Mouse (Mus musculus): Measurements from ENCODE around the gene Gstp1.
"Not testable (repeated sequence)": the region's sequence is repeated elsewhere in the genome, so short reads cannot be mapped to it uniquely, and the experiment has no call there.

Gstp1 gene

DNA sequence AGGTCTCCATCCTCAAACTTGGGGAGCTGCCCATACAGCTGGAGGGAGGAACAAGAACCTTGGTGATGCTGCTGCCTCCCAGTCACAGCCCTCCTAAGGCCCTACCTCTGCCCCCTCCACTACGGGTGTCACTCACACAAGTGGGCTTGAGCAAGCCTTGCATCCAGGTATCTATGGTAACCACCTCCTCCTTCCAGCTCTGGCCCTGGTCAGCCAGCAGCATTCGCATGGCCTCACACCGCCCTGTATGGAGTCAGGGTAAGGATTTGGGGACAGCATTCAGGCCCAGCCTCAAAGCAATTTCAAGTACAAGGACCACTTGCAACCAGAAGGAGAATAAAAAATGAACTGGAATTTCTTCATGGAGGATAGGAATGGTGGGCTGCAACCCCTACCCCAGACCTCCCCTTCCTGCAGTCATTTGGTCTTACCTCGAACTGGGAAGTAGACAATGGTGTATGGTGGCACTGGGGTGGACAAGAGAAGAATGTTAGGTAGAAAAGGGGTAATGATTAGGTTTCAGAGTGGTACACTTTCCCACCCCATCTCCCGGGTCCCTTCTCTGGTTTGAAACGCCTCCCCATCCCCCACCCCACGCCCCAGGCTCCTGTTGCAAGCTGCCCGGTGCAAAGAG is 514 bp downstream of the Gstp1 start:
- not testable (repeated sequence) for DNase-seq (ENCODE audit: low spot score)

DNA sequence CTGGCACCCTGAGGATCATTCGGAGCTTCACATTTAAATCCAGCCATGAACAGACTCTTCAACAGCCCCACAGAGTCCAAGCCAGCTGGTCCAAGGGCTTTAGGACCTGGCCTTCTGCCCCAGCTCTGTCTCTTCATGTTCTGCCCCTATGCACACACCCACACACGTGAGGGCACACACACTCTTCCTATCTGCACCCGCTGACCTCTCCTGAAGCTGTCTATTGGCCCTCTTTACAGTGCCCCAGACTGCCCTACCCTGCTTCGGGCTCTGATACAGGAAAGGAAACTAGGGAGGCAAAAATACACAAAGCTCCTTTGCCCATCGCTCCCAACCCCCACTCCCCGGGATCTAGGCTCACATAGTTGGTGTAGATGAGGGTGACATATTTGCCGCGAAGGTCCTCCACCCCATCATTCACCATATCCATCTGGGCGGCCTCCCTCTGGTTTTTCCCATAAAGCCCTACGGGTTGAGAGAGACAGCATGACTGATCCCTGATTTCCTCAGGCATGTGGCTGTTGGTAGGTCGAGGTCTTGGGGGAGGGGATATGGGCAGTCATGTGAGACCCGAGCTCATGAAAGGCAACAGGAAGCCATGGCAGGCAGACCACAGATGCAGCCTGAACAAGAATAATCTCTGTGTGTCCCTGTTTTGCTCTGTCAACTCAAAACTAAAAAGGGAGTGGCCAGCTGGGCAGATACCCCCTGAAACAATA is 1.3 kb downstream of the Gstp1 start:
- no peak for DNase-seq (ENCODE audit: low spot score)

DNA sequence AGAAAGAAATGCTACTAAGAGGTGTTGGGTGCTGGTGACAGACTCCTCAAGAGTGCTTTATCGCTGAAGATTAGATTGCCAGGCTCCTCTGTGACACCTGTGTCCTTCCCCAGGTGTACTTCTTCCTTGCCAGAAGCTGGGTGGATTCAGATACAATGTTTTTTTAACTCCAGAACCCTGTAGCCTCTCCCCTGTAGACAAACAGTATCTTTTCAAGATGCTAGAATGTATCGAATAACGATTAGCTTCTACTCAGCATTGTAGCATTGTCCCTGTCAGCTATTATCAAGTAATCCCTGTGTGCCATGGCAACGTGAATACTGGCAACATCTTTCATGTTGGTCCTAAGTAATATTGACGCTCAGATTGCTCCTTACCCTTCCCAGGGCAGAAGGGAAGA is 4.0 kb downstream of the Gstp1 start:
- no peak for DNase-seq (ENCODE audit: low spot score)

DNA sequence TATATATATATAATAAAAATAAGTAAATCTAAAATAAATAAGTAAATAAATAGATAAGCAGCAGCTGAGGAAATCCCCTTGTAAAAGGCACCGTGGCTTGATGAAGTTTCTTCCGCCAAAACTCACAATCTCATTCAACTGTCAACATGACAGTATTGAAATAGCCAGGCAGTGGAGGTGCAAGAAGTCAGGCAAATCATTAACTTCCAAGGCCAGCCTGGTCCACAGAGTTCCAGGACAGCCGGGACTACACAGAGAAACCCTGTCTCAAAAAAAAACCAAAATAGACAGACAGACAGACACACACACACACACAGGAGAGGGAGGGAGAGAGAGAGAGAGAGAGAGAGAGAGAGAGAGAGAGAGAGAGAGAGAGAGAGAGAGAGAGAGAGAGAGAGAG is 4.5 kb downstream of the Gstp1 start:
- no peak for DNase-seq (ENCODE audit: low spot score)

DNA sequence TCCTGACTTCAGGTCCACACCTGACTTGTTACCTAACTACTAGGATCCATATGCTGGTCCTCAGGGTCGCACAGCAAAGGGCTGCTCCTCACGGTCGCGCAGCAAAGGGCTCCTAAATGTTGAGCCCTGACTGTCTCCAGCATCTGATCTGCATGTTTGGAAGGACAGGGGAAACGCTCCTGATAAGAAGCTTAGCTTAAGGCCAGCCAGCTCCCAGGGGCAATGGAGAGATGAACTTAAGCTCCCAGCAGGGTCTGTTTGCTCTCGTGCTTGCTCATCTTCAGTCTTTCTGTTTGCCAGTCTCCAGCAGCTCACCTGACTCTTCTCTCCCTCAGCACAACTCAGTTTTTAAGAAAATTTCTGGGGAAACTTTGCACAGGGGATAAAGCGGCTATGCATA is 5.1 kb downstream of the Gstp1 start:
- no peak for DNase-seq (ENCODE audit: low spot score)

DNA sequence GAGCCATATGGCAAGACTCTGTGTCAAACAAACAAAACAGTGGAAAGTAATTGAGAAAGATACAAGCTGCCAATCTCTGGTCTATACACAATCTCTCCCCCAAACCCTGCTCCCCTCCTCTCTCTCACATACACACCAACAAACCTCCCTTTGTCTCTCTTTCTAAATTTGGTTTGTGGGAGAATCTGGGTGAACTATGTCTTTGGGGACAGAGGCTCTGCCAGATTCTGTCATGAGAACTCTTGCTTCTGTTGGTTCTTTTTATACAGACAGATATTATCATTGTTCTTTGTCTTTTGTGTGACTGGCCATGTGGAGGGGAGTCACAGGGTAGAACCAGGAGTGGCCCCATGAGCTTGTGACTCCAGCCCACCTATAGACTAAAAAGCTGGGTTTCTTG is 10.2 kb downstream of the Gstp1 start:
- no peak for DNase-seq (ENCODE audit: low spot score)

DNA sequence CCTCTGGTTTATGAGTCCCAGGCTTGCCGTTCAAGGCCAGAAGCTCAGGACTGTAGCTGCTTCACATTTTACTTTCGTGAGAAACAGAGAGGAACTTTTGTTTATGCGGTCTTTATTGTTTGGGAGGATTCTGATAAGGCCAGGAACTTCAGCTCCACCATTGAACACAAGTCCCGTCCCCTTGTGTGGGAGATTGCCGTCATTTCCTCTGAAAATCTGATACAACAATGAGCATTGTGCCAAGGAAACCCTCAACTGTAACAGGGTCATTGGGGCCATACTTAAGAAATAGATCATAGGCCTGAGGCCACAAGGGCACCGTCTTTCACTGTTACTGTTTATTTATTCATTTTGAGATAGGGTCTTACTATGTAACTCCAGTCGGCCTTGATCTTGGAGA is 14.6 kb downstream of the Gstp1 start:
- DNase-seq (ENCODE audit: low spot score) = no peak

DNA sequence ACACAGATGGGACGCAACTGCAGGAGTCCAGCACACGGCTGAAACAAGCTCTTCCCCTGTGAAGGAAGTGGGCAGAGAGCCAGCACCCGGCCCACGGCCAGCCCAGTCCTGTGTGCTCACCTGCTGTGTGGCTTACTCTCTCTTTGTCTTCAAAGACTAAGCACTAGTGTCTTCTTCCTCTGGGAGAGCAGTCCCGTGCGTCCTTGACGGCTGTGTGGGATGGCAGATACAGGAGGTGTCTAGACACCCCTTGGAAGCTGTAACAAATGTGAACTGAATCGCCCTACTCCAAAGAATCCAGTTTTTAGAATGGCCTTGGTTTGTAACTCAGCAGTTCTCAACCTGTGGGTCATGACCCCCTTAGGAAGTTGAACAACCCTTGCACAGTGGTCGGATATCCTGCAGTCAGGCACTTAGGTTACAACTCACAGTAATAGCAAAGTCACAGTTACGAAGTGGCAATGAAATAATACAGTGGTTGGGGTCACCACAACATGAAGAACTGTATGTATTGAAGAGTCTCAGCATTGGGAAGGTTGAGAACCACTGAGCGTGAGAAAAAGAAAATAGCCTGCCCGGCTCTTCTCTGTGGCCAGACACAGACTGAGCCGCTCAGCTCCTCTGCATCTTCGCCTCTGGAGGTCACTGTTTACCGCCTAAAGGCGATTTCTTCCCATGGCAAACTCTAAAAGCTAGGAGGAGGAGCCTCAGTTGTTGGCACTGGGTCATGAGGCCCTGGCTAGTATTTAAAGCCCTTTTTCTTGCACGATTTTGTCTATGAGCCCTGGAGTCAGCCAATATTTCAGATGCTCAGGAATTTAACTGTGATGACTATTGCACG is 18.8 kb downstream of the Gstp1 start:
- peak; percentile 84 for DNase-seq (ENCODE audit: low spot score)

DNA sequence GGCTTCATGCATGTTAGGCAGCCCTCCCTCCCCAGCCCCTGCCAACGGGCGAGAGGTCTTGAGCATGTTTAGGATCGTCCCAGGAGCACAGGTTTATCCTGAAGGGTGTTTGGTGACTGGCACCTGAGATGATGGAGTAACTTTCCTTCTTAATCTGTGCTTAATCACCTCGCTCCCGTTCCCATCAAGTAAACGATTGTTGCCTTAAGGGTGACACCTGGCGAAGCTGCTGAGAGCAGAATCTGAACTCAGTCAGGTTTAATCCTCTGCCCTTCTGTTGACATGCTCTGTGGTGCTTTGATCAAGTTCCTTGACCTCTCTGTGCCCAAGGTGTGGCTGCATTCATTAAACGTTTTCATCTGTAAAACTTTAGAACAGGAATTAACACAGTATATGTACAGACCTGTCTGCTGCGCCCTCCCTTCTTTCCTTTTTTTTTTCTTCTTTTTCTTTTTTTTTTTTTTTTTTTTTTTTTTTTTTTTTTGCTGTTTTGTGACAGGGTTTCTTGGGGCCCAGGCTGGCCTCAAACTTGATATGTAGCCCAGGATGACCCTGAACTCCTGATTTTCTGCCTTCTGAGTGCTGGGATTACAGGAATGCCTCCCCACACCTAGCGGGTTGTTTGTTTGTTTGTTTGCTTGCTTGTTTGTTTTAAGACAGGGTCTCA is 19.7 kb downstream of the Gstp1 start:
- no peak for DNase-seq (ENCODE audit: low spot score)

DNA sequence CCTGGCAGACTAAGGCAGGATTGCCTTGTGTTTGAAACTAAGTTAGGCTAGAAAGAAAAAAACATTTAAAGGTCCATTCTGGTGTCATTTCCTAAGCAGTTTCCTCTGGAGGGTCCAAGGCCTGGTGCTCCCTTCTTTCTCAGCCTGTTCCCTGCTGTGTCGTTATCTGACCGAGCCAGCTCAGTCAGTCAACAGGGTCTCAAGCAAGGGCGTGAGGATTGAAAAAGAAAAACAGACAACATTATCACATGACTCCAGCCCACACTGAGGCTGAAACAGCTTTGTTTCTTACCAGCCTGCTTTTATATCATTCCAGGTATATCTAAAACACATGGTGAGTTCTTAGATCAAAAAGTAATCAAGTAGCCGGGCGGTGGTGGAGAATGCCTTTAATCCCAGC is 22.1 kb downstream of the Gstp1 start:
- DNase-seq (ENCODE audit: low spot score) = no peak

DNA sequence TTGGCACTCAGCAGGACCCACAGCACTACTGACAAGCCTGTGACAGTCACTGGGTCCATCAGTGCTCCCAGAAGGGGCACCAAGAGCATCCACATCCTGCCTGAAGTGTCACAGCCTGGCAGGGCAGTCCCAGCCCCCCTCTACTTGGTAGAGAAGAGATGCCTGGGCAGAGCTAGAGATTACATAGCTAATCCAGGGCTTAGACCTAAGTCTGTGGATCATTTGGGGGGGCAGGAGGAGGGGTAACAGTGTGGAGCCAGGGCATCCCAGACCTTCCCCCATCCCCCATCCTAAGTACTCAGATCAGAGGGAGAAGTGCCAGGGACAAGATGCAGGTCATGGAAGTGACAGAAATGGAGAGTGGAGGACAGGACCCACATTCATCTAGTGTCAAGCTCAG is 23.0 kb downstream of the Gstp1 start:
- DNase-seq (ENCODE audit: low spot score) = no peak

DNA sequence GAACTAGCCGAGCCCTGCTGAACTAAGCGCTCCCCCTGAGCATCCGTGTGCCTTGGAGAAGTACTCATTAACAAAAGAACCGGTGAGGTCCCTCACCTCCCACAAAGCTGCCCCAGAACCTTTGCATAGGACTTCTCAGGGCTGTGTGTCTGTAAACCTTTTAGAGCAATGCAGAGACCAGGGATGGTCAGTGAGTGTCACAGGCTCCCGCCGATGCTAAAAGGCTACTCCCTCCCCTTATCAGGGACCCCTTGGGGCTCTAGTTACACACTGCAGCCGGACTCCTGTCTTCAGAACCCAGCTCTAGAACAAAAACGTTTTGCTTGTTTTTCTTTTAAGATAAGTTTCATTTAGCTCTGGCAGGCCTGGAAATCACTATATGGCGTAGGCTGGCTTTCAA is 24.7 kb downstream of the Gstp1 start:
- DNase-seq (ENCODE audit: low spot score) = no peak

DNA sequence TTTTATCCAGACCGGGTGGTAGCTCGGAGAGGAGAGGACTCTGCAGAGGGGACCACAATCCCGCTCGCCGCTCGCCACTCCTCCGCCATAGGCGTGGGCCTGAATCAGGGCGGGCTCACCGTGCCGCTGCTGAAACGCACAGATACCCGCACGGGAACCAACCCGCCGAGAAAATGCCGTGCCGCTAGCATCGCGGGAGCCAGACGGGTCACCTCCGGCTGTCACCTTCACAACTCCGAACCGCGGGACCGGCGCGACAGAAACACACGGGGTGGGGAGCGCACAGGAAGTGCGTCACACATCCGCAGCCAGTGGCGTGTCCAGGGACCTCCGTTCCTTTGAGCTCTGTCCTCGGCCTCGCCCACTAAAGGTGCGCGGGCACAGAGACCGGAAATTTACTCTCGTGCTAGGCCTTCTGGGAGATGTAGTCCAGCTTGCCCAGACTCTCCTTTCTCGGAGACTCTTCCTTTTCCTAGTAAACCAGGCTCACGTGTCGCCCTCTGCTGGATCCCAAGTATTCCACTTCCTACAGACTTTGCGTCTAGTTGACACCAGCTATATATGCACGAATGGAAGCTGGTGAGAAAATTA is 25.3 kb downstream of the Gstp1 start, which contains the start of gene Ndufv1:
Gene Ndufv1, minus strand, starts transcription at position 375 of the 591 bp plus-strand sequence.
- DNase-seq (ENCODE audit: low spot score) = peak; percentile 98

DNA sequence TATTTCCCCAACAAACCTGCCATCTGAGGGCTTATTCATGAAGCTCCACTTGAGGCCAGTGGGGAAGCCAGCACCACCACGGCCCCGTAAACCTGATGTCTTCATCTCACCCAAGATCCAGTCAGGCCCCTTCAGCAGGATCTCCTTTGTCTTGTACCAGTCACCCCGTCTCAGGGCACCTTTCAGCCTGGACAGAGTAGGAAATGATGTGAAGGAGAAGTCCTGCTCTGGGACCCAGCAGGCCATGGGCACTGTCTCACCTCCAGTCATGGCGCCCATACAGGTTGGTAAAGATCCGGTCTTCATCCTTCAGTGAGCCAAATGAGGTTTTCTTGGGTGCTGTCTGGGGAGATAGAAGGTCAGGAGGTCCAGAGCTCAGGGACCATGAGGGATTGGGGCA is 26.7 kb downstream of the Gstp1 start:
- no peak for DNase-seq (ENCODE audit: low spot score)

DNA sequence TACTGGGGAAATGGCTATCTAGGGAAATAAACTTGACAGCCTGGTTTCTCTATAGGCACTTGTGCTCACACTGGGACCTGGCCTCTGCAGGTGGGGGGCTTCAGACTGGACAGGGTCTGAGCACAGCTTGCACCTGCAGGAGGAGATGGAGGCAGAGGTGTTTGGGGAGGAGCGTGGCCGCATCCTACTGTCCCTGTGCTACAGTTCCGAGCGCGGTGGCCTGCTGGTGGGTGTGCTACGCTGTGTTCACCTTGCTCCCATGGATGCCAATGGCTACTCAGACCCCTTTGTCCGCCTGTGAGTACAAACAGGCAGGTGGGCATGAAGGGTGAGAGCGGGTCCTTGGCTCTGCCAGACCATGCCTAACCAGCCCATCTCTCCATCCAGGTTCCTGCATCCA is 31.8 kb downstream of the Gstp1 start:
- DNase-seq (ENCODE audit: low spot score) = no peak

DNA sequence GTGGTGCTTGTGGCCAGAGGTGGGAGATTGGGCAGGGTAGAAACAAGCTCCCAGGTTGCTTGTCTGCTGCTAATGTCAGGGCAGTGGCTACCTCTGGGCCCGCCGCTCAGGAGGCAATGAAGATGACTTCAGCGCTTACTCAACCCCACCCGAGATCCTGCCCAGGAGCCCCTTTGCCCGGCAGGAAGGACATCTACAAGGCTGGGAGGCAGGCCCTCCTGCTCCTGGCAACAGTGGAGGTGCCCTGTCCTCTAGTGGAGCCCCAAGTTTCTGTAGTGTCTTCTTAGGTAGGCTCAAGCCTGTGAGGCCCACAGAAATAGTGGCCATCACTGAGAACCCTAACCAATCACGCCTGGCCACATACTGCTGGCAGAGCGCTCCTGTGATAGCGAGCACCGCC is 32.7 kb downstream of the Gstp1 start:
- DNase-seq (ENCODE audit: low spot score) = no peak

DNA sequence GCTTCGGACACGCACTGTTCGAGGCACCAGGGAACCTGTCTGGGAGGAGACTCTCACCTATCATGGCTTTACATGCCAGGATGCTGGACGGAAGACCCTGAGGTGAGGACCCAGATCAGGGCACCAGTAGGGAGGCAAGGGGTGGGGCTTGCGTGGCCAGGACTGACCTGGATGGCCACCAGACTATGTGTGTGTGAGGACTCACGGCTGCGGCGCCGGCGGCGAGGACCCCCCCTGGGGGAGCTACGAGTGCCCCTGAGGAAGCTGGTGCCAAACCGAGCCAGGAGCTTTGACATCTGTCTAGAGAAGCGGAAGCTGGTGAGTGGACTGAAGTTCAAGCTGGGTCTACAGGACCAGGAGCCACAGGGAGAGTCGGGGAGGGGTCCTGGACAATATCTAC is 33.5 kb downstream of the Gstp1 start:
- DNase-seq (ENCODE audit: low spot score) = no peak

DNA sequence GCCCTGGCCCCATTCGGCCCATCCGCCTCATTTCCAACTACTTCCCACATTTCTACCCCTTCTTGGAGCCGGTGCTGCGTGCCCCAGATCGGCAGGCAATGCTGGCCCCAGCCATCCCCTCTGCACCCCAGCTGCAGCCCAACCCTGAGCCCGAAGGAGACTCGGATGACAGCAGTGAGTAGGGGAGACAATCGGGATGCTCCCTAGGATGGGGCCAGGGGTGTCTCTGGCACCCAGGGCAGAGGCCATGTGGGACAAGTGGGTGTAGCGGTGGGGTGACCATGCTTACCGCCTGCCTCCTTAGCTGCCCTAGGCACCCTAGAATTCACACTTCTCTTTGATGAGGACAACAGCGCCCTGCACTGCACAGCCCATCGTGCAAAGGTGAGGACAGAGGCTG is 34.1 kb downstream of the Gstp1 start:
- no peak for DNase-seq (ENCODE audit: low spot score)

DNA sequence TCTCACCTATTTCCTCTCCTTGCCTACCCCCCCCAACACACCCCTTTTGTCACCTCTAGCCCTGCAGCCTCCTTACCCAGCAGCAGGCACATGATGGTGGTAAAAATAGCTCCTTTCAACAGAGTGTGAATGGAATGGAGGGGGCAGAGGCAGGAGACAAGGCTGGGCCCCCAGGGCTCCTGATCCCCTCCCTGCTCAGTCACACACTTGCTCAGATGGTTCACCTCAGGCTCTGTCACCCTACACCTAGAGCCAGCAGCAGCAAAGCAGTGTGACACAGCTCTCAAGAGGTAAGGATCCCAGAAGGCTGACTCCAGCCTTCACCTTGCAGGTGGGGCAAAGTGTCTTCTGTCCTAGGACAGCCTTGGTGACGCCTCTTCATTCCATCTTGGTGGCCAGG is 34.7 kb downstream of the Gstp1 start, which contains the start of gene Doc2g:
Gene Doc2g, plus strand, starts transcription at position 202 of the 400 bp plus-strand sequence.
- DNase-seq (ENCODE audit: low spot score) = no peak

DNA sequence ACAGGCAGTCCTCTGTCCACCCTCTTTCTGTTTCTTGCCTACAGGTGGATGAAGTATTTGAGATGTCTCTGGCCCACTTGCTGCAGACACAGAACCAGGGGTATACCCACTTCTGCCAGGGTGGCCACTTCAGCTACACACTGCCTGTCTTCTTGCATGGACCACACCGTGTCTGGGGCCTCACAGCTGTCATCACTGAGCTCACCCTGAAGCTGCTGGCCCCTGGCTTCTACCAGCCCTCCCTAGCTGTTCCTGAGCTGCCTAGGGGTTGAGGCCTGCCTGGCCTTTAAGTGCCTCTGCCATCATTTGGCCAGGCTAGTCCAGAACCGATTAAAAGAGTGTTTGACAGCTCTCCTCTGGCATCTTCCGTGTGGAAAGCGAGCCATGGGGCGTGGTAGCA is 36.0 kb downstream of the Gstp1 start:
- no peak for DNase-seq (ENCODE audit: low spot score)

DNA sequence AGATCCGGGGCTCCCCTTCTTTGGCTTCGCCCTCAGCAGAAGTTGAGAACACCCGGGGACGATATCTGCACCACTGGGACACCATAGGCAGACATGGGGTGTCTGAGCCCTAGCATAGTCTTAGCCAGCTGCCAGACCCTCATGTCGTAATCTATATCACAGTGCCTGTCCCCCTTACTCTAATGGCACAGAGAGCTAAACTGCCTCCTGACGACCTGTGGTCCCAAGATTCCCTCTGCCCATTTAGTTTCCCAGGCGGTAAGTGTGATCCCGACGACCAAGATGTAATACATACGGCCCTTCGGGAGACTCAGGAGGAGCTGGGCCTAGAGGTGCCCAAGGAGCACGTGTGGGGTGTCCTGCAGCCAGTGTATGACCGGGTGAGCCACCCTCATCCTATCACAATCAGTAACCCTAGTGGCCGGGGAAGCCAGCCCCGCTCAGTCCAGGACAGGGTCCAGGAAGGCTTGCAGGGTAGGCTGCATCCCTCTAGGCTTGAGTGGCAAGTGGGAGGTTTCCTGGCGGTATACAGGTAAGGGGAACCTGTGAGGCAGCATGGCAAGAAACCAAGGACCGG is 36.7 kb downstream of the Gstp1 start:
- DNase-seq (ENCODE audit: low spot score) = no peak

Measured in layer of hippocampus, adult 11-12 months (tissue).